Mouse (Mus musculus) CH12.LX (cell line): ENCODE measurements around the gene Cdkl3. TPM values are rescaled to one million over a fixed set of nuclear protein-coding genes. Genes with fewer than 3 reads are reported as not detected.

Experiments
- DNase-seq: peaks from one replicate; pipeline ENCODE4 v3.0.0-alpha.2; 2013; ENCODE audit errors: extremely low read depth
- H3K27ac ChIP-seq: 2 replicates; pipeline ENCODE4 v1.5.1; 2012; ENCODE audit warnings: low read depth, mild to moderate bottlenecking, control low read depth, moderate library complexity; ENCODE audit not compliant: insufficient read depth
- H3K27me3 ChIP-seq: replicated peaks from 2 replicates; pipeline ENCODE3; 2012; ENCODE audit warnings: inconsistent platforms
- H3K36me3 ChIP-seq, 2 experiments: replicated peaks in 1 of 2; 2 replicates each; pipeline versions ENCODE3 to v1.6.1; 2012; ENCODE audit warnings: inconsistent platforms in 1 of 2, low read length in 1 of 2, mild to moderate bottlenecking in 1 of 2, mixed read lengths in 1 of 2, moderate library complexity in 1 of 2; ENCODE audit not compliant: control insufficient read depth in 1 of 2, insufficient read depth in 1 of 2
- H3K4me1 ChIP-seq, 2 experiments: 2 replicates each; pipeline ENCODE4 v1.6.1; 2012; ENCODE audit warnings: inconsistent platforms in 1 of 2, moderate library complexity in 1 of 2; ENCODE audit not compliant: insufficient read depth in 2 of 2, control insufficient read depth in 1 of 2
- H3K4me2 ChIP-seq: 2 replicates; pipeline ENCODE4 v1.6.1; 2012; ENCODE audit warnings: low read depth, mild to moderate bottlenecking, control low read depth; ENCODE audit not compliant: poor library complexity, insufficient read depth, severe bottlenecking
- H3K4me3 ChIP-seq, 3 experiments: fragments of 150-350 bp in 1 of 3; sonication (generic) in 1 of 3; replicated peaks in 1 of 3; 2 replicates each; pipeline versions ENCODE3 to v1.5.1; 2011 to 2012; ENCODE audit warnings: low read depth in 2 of 3, low read length in 2 of 3, mild to moderate bottlenecking in 2 of 3, moderate library complexity in 2 of 3, control low read depth in 1 of 3, improper control_type of control experiment in 1 of 3, inconsistent platforms in 1 of 3, mixed read lengths in 1 of 3; ENCODE audit not compliant: poor library complexity in 1 of 3
- H3K79me2 ChIP-seq: replicated peaks from 2 replicates; pipeline ENCODE4 v1.6.1; 2012; ENCODE audit warnings: mild to moderate bottlenecking, moderate library complexity; ENCODE audit not compliant: control insufficient read depth, poor library complexity, insufficient read depth, severe bottlenecking; ENCODE audit errors: extremely low read depth
- H3K9ac ChIP-seq: 2 replicates; pipeline ENCODE4 v1.6.1; 2012; ENCODE audit warnings: low read depth, mild to moderate bottlenecking, control low read depth, moderate library complexity; ENCODE audit not compliant: insufficient read depth
- H3K9me3 ChIP-seq: replicated peaks from 2 replicates; pipeline ENCODE3; 2012; ENCODE audit warnings: low read length, inconsistent platforms, mixed read lengths
- CHD1 ChIP-seq: IDR thresholded peaks from 2 replicates; pipeline ENCODE4 v1.6.1; 2012; ENCODE audit warnings: low read depth, low read length, improper control_type of control experiment, inconsistent platforms
- CTCF ChIP-seq, 2 experiments: IDR thresholded peaks in 1 of 2; conservative IDR thresholded peaks in 1 of 2; 2 replicates each; pipeline ENCODE4 v1.5.1; 2011 to 2012; ENCODE audit warnings: low read depth in 2 of 2, low read length in 2 of 2, improper control_type of control experiment in 1 of 2, inconsistent platforms in 1 of 2, mild to moderate bottlenecking in 1 of 2, moderate library complexity in 1 of 2
- E2F4 ChIP-seq: IDR thresholded peaks from 2 replicates; pipeline ENCODE4 v1.6.1; 2011; ENCODE audit warnings: low read depth, low read length, improper control_type of control experiment; ENCODE audit not compliant: insufficient replicate concordance
- ELF1 ChIP-seq: IDR thresholded peaks from 2 replicates; pipeline ENCODE4 v1.6.1; 2014; ENCODE audit warnings: low read depth, mild to moderate bottlenecking, inconsistent platforms, low read length, improper control_type of control experiment
- EP300 ChIP-seq: IDR thresholded peaks from 2 replicates; pipeline ENCODE4 v1.6.1; 2011; ENCODE audit warnings: low read length, improper control_type of control experiment
- HCFC1 ChIP-seq: IDR thresholded peaks from 2 replicates; pipeline ENCODE4 v1.6.1; 2012; ENCODE audit warnings: low read depth, mild to moderate bottlenecking, inconsistent platforms, low read length, improper control_type of control experiment
- MAX ChIP-seq: IDR thresholded peaks from 2 replicates; pipeline ENCODE4 v1.6.1; 2011; ENCODE audit warnings: low read length, improper control_type of control experiment
- MAZ ChIP-seq: IDR thresholded peaks from 2 replicates; pipeline ENCODE4 v1.6.1; 2012; ENCODE audit warnings: low read depth, mild to moderate bottlenecking, inconsistent platforms, low read length, improper control_type of control experiment, moderate library complexity
- NELFE ChIP-seq: IDR thresholded peaks from 2 replicates; pipeline ENCODE4 v1.6.1; 2011; ENCODE audit warnings: low read depth, low read length, improper control_type of control experiment
- POLR2A ChIP-seq: IDR thresholded peaks from 2 replicates; pipeline ENCODE4 v1.6.1; 2011; ENCODE audit warnings: low read depth, mild to moderate bottlenecking, improper control_type of control experiment, low read length
- POLR2AphosphoS2 ChIP-seq: IDR thresholded peaks from 2 replicates; pipeline ENCODE4 v1.6.1; 2011; ENCODE audit warnings: low read depth, low read length, improper control_type of control experiment
- SIN3A ChIP-seq: IDR thresholded peaks from 2 replicates; pipeline ENCODE4 v1.6.1; 2012; ENCODE audit warnings: low read length, improper control_type of control experiment, inconsistent platforms
- TCF12 ChIP-seq: IDR thresholded peaks from 2 replicates; pipeline ENCODE4 v1.6.1; 2014; ENCODE audit warnings: low read depth, mild to moderate bottlenecking, inconsistent platforms, low read length, improper control_type of control experiment
- USF1 ChIP-seq: IDR thresholded peaks from 2 replicates; pipeline ENCODE4 v1.6.1; 2014; ENCODE audit warnings: low read depth, mild to moderate bottlenecking, inconsistent platforms, low read length, improper control_type of control experiment
- USF2 ChIP-seq: conservative IDR thresholded peaks from 2 replicates; pipeline ENCODE4 v1.6.1; 2011; ENCODE audit warnings: low read depth, low read length, improper control_type of control experiment
- ZMIZ1 ChIP-seq: IDR thresholded peaks from 2 replicates; pipeline ENCODE4 v1.6.1; 2012; ENCODE audit warnings: low read depth, mild to moderate bottlenecking, inconsistent platforms, low read length, improper control_type of control experiment
- dilution Hi-C: fragments of 300-500 bp; cut with MboI; formaldehyde crosslinking; loops from 2 replicates; pipeline ENCODE4 v1.14.3; 2020; ENCODE audit warnings: low sequenced_read_pairs; ENCODE audit not compliant: extremely low pct_unique_long_range_greater_than_20kb, extremely low pct_ligation_motif_present
- in situ Hi-C: fragments of 300-500 bp; cut with MboI; formaldehyde crosslinking; loops from 3 replicates; pipeline ENCODE4 v1.14.3; 2019; ENCODE audit warnings: low sequenced_read_pairs, low pct_ligation_motif_present, low pct_unique_long_range_greater_than_20kb, mixed read lengths
- polyA plus RNA-seq: library from polyadenylated mRNA; unstranded; fragments of >175 nt; gene quantifications from 2 replicates; pipeline ENCODE4 v1.2.1, GENCODE M21; 2012; ENCODE audit warnings: low read depth; ENCODE audit not compliant: insufficient read length
- total RNA-seq, 2 experiments: library from RNA; depleted of rRNA; stranded (reverse); fragments of 300-350 nt in 1 of 2; fragments of >200 nt in 1 of 2; gene quantifications; 2 replicates each; pipeline ENCODE4 v1.2.3; 2012 to 2014

The Cdkl3 gene
- total and polyA plus RNA-seq, 3 experiments, result 4.4 to 9.7 (median 8.0) TPM

- H3K9ac ChIP-seq, result no peak overlapping the region
- no peak overlapping the region for H3K4me2 ChIP-seq
- TF ChIP-seq POLR2A (0 out of 2 replicates have a peak, but pooled peaks have one; percentile 21), ELF1 (no peak), USF2 (no peak), EP300 (no peak)
- no peaks in the 10 kb centered on the region for H3K9me3 ChIP-seq
- no peaks in the 10 kb centered on the region for H3K27me3 ChIP-seq
- dilution Hi-C loops (no loop called here), in situ Hi-C loops (no loop called here)
- H3K4me3 ChIP-seq, result no peak overlapping the region
- no peak for DNase-seq
- H3K79me2 ChIP-seq, result no peaks in the 10 kb centered on the region
- peaks cover 30 to 53% of the 10 kb centered on the region in 2 experiments for H3K36me3 ChIP-seq
- H3K4me1 ChIP-seq, result no peaks in the 10 kb centered on the region; a peak in 1 of 4 replicates
- no peak overlapping the region; the same call in 1 of the 2 replicates for H3K27ac ChIP-seq
These were observed 123.7 kb downstream of the Cdkl3 start for GRCm38 (mm10) chr11:52127760-52128159.

- Histone ChIP-seq H3K4me2 (no peak overlapping the region), H3K9me3 (no peaks in the 10 kb centered on the region), H3K27ac (no peak overlapping the region), H3K27me3 (no peaks in the 10 kb centered on the region), H3K9ac (no peak overlapping the region), H3K4me3 (no peak overlapping the region), H3K4me1 (no peaks in the 10 kb centered on the region; a peak in 1 of 4 replicates), H3K36me3 (peaks cover 25 to 47% of the 10 kb centered on the region in 2 experiments), H3K79me2 (no peaks in the 10 kb centered on the region)
- in situ Hi-C loops (no loop called here), dilution Hi-C loops (no loop called here)
- TF ChIP-seq USF1, result no peak
- TF ChIP-seq MAZ, result no peak
- no peak for TF ChIP-seq MAX
- TF ChIP-seq NELFE, result no peak
- no peak for TF ChIP-seq SIN3A
- TF ChIP-seq CTCF (conservative IDR thresholded peaks at IDR 0.05 in 1 of 2, IDR thresholded peaks at IDR 0.05 in 1 of 2; ENCODE audit: low read depth in 2 of 2, low read length in 2 of 2), result no peak
- TF ChIP-seq HCFC1, result no peak
- no peak for TF ChIP-seq E2F4
- TF ChIP-seq TCF12, result no peak
- TF ChIP-seq ZMIZ1, result peak; percentile 53
- TF ChIP-seq EP300, result no peak
- 0 out of 2 replicates have a peak, but pooled peaks have one; percentile 5 for TF ChIP-seq POLR2A
- no peak for DNase-seq
These were observed 124.5 kb downstream of the Cdkl3 start for GRCm38 (mm10) chr11:52128316-52129061.

- dilution Hi-C loops, result no loop called here
- DNase-seq, result no peak
These were observed 125.2 kb downstream of the Cdkl3 start for GRCm38 (mm10) chr11:52129171-52129570.

More at GRCm38 (mm10) chr11:52129171-52129570, 125.2 kb downstream of the Cdkl3 start:
- no peak overlapping the region for H3K4me3 ChIP-seq
- peaks cover 21 to 40% of the 10 kb centered on the region in 2 experiments for H3K36me3 ChIP-seq
- H3K4me1 ChIP-seq, result no peaks in the 10 kb centered on the region; a peak in 1 of 4 replicates
- H3K27ac ChIP-seq, result no peak overlapping the region
- no peaks in the 10 kb centered on the region for H3K79me2 ChIP-seq
- TF ChIP-seq CHD1 (no peak), POLR2AphosphoS2 (peak; percentile 26; the same call in 1 of the 2 replicates), CTCF (conservative IDR thresholded peaks at IDR 0.05 in 1 of 2, IDR thresholded peaks at IDR 0.05 in 1 of 2; ENCODE audit: low read depth in 2 of 2, low read length in 2 of 2) (peak in 1 of 2 experiments; percentile 26; a peak in 1 of 4 replicates)
- H3K27me3 ChIP-seq, result no peaks in the 10 kb centered on the region
- H3K4me2 ChIP-seq, result no peak overlapping the region
- in situ Hi-C loops, result no loop called here
- no peaks in the 10 kb centered on the region for H3K9me3 ChIP-seq
- H3K9ac ChIP-seq, result no peak overlapping the region
